Mouse (Mus musculus): ENCODE measurements around the gene 4930402H24Rik. TPM values are rescaled to one million over a fixed set of nuclear protein-coding genes. Genes with fewer than 3 reads are reported as not detected.

4930402H24Rik gene
- polyA plus RNA-seq, 1 experiment: 5.2 TPM

DNA sequence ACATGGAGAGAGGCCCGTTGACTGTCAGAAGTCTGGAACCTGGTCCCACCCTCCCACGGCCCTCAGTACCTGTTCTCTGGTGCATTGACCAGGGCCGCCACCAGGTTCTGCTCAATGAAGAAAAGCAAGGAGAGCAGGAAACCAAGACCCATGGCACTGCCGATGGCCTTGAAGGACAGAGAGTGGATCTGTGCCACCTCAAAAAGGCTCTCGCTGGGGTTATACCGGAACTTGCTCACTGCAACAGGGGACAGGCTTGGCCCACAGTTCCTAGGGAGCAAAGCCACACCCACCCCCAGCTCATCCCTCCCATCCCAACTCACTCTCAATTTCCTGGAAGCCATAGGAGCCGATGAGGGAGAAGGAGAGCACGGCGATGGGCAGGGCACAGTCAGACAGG lies 220.8 kb downstream of the 4930402H24Rik start:
- no peak for TF ChIP-seq GATA1 (IDR thresholded peaks at IDR 0.05; ENCODE audit: low read length)

DNA sequence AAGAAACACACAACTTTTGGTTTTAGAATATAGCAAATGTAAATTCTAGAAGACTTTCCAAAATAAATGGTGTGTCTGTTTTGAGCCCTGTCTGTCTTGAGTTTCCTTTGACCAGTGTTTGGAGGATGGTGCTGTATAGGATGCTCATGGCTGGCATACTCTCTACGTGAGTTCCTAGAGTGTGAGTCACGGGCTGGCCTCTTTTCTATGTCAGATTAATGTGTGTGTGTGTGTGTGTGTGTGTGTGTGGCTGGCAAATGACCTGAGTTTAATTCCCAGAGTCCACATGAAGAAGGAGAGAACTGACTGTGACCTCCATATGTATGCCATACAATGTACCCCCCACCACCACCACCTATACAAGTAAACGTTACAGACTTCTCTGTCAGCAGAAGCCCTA lies 224.7 kb downstream of the 4930402H24Rik start:
- TF ChIP-seq GATA1 (IDR thresholded peaks at IDR 0.05; ENCODE audit: low read length): no peak

DNA sequence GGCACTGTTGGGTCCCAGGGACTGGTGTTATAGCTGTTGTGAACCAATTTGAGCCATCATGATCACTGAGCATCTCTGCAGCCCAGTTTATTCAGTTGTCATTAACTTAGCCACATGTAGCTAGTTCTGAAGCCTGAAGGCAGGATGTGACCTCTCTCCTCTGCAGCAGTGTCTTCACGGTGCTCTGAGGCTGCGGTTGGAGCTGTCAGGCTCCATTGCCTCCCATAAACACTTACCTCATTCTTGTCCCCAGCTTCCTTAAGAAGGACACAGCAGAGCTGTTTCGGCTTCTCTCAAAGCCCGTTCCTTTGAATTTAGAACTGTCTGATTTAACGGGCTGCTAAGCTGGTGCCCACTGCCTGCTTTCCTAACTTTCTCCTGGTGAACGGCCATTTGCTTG lies 226.3 kb downstream of the 4930402H24Rik start:
- no peak for TF ChIP-seq GATA1 (IDR thresholded peaks at IDR 0.05; ENCODE audit: low read length)

DNA sequence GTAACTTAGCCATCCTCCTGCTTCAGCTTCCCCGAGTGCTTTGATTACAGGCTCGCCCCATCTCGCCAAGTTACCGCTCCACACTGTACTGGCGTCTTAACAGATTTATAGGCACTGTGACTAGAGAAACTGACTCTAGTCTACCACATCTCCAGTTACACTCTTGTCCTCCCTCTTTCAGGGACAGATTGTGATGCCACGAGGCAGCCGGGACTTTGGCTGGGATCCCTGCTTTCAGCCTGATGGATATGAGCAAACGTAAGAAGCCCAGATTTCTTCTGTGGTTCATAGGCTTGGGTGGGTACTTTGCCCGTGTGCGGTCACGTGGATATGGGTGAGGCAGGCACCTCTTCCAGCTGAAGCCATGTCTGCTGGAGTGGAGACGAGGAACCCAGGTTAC lies 227.1 kb downstream of the 4930402H24Rik start:
- no peak for TF ChIP-seq GATA1 (IDR thresholded peaks at IDR 0.05; ENCODE audit: low read length)

DNA sequence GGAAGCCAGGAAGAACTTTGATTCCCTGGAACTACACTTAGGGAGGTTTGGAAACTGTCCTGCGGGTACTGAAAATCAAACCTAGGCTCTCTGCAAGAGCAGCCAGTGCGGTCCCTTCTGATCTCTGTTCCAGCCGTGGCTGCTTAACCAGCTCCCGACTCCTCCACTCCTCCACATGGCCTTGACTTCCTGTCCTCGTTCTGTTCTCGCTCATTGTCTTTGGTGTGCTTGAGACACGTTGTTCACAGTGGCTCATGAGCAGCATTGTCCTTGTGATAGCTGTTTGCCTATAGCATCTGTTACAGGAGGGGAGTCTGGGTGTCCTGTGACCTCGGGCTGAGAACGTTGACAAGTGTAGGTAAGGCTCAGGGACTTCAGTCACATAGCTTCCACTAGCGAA lies 229.0 kb downstream of the 4930402H24Rik start:
- no peak for TF ChIP-seq GATA1 (IDR thresholded peaks at IDR 0.05; ENCODE audit: low read length)

DNA sequence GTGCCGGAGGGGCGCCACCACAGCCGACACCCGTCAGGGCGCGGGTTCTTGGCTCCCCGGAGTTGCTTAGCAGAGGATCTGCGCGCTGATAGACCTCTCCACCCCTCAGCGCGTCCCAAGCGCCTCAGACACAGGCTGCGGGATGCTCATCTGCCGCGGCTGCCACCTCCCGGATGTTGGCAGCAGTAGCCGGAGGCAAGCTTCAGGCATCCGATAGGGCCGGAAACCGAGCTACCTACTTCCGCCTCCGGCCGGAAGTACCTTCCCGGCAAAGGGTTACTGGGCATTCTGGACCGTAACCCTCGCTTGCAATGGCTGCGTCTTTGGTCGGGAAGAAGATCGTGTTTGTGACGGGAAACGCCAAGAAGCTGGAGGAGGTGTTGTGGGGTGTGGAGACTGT lies 238.6 kb downstream of the 4930402H24Rik start, which contains the start of gene Itpa:
Itpa (plus strand) TSS at position 52 of the 400 bp plus-strand sequence.
- TF ChIP-seq GATA1 (IDR thresholded peaks at IDR 0.05; ENCODE audit: low read length): no peak

DNA sequence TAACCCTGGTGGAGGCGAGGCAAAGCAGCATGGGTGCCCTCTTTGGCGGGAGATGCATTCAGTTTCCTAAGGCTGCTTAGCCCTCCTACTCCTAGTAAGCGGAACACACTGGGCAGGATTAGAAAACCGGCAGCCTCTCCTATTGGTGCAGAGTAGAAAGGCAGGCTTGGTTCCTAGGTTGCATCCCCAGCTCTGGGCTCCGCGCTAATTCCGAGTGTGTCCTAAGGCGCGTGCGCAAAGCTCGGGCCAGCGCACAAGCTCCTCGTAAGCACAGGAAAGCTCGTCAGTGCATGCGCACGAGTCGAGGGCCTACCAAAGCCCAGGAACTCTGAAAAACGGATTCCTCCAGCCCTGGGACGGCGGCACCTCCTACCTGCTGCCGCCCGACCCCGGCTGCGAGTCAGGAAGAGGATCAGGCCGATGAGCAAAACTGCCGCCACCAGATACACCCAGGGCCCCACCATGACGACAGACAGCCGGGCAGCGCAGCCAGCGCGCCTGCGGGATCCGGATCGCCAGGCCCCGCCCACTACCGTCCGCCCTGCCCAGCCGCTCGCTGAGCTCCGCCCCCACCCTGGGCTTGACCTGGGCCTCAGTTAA lies 242.0 kb downstream of the 4930402H24Rik start, which contains the start of gene Ddrgk1:
Ddrgk1 (minus strand) TSS at position 558 of the 600 bp plus-strand sequence.
- no peak for TF ChIP-seq GATA1 (IDR thresholded peaks at IDR 0.05; ENCODE audit: low read length)

DNA sequence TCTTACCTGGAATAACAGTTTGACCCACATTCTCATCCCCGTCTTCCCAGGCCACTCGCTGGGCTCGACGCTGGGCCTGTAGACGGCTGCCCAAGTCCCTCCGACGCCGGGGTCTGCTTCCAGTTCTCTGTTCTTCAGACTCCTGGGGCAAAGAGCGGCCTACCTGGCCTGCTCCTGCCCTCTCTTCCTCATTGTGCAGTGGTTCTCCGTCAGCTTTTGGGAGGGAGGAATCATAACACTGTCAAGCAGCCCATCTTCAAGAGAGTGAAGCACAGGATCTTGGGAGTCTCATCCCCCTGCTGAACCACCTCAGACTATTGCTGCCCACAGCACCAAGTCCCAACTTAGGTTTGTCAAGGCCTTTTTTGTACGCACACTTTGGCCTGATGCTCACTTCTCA lies 242.9 kb downstream of the 4930402H24Rik start:
- TF ChIP-seq GATA1 (IDR thresholded peaks at IDR 0.05; ENCODE audit: low read length): no peak

DNA sequence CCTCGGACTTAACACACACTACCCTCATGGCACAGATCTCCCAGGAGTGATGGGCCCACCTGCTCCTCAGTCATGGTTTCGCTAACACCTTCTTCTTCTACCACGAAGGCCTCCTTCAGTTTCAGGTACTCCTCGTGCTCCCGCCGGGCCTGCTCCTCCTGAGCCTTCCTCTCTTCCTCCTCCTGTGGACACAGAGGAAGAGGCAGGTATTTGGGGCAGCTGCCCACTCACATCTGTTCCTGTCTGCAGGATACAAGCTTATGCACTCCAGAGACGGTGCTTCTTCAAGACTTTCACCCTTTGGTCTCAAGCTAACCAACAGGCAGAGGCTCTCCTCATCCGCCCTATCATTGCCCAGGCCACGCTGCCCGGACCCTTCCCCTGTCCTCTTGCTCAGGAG lies 247.7 kb downstream of the 4930402H24Rik start:
- TF ChIP-seq GATA1 (IDR thresholded peaks at IDR 0.05; ENCODE audit: low read length): no peak

DNA sequence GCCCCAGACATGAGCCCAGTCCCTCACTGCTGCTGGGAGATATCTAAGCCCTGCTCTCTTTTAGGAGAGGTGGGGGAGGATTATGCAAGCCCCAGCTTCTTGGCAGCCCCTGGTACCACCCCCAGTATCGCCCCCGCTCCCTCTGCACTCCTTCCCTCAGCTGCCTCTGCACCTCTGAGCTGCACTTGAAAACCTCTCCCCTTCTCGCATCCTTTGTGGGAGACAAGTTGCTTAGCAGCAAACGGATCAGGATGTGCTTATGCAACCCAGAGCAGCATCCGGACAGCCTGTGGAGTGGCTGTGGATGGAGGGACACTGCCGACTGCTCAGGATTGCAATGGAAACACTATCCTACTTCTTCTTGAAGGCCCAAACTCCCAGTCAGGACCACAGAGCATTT lies 248.7 kb downstream of the 4930402H24Rik start:
- no peak for TF ChIP-seq GATA1 (IDR thresholded peaks at IDR 0.05; ENCODE audit: low read length)

DNA sequence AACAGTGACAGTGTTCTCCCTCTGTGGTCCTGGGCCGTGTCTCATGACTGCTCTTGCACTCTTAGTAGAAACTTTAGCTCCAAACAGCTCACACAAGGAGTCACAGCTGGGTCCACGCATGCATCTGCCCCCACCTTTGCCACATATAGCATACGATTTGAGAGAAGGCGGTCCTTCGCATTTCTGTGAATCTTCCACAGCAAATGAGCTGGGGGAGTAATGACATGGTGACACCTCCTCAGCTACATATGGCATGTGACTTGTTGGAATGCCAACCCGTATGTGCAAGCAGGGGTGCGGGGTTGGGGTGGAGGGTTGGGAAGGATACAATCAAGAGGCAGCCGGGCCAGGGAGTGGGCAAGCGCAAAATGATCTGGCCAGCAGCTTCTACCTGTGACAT lies 249.7 kb downstream of the 4930402H24Rik start:
- TF ChIP-seq GATA1 (IDR thresholded peaks at IDR 0.05; ENCODE audit: low read length): no peak

Other genes with a start within 250 kb of the 4930402H24Rik start
- 90.1 and 112 TPM in 2 replicates for gene Ddrgk1, start 241.7 kb downstream of the 4930402H24Rik start, polyA plus RNA-seq (2012)
- 6.5 and 22.4 TPM in 2 replicates for gene Itpa, start 238.8 kb downstream of the 4930402H24Rik start, polyA plus RNA-seq (2012)
- gene Slc4a11, start 208.9 kb downstream of the 4930402H24Rik start, polyA plus RNA-seq (2012): 0.02 TPM in 1 of 2 replicates, not detected in the other
- gene Atrn, start 89 bp upstream of the 4930402H24Rik start, polyA plus RNA-seq (2012): 2.4 and 2.8 TPM in 2 replicates
- not detected in 2 replicates for gene Gfra4, start 136.7 kb upstream of the 4930402H24Rik start, polyA plus RNA-seq (2012)
- gene Adam33, start 157.4 kb upstream of the 4930402H24Rik start, polyA plus RNA-seq (2012): not detected in 2 replicates
- 0.01 and 0.02 TPM in 2 replicates for gene Siglec1, start 180.4 kb upstream of the 4930402H24Rik start, polyA plus RNA-seq (2012)
- gene Hspa12b, start 220.9 kb upstream of the 4930402H24Rik start, polyA plus RNA-seq (2012): 7.8 and 9.9 TPM in 2 replicates
- not detected in 2 replicates for gene Gm11037, start 227.1 kb upstream of the 4930402H24Rik start, polyA plus RNA-seq (2012)